In the genomic region with DNA sequence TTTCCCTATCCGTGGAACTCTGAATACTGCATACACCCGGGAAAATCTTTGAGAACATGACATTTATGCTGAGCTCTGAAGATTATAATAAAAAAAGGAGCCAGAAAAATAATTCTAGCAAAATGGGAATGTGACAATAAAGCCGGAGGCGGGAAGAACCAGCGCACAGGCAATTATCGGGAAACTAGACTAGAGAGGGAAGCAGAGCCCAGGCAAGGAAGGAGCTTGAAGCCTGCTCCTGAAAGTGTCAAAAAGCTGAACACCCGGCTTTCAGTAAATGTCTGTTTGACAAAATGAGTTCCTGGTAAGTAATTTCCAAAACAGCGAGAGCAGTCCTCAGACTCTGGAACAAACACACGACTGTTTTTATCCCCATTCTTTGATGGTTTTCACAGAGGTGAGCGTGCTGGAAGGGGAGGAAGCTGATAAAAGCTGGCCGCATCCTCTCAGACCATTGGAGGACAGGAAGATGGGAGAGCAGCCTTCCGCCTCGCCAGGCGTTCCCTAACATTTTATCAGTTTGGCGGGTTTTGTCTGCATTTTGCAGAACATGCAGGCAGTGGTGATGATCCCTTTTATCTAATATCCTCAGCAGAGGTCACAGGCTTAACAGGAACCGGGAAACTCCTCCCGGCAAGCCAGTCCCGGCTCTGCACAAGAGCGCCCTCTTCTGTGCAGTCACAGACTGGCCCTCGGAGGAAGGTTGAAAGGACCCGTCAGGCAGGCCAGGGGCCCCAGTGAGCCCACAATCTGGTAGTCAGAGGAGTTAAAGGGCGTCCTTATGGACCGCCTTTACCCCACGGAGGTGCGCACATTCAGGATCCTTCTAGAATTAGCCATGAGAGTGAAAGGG, we compare ENCODE assay signal across 8 mouse cellular contexts.
DNase-seq lines count a peak whose midpoint lies in the region; ATAC-seq lines count a peak whose summit lies in the region.

No protein-coding gene starts in this region.

- H3K9me3 ChIP-seq in midbrain, embryonic 12.5 days = no peaks in the 10 kb centered on the region

- peak; percentile 67 for ATAC-seq in midbrain, embryonic 12.5 days (ENCODE audit: low FRiP score, low read depth)
- no peak; the same call in 1 of the 2 replicates for ATAC-seq in monocyte, adult 5-6 weeks (replicated peaks; ENCODE audit: insufficient number of reproducible peaks, low FRiP score, low TSS enrichment, poor library complexity, severe bottlenecking)

- 0 out of 2 replicates have a peak, but pooled peaks cover 3% of the 10 kb centered on the region for H3K27me3 ChIP-seq in midbrain, embryonic 12.5 days

- 0 out of 2 replicates have a peak, but pooled peaks cover 5% of the 10 kb centered on the region for H3K4me1 ChIP-seq in midbrain, embryonic 12.5 days

- H3K36me3 ChIP-seq in midbrain, embryonic 12.5 days = no peaks in the 10 kb centered on the region

- no peak overlapping the region for H3K9ac ChIP-seq in midbrain, embryonic 12.5 days (replicated peaks)

- peak; percentile 88 for DNase-seq in adrenal gland, postnatal 10 days
- DNase-seq in embryo, embryonic 9.5 days (ENCODE audit: extremely low spot score) = peak; percentile 85
- peak; percentile 73 to 88 for DNase-seq in heart, adult 18-20 months
- peak; percentile 8 for DNase-seq in kidney, adult 11 months
- DNase-seq in left cerebral cortex, postnatal 4 days = peak; percentile 79
- peak; percentile 19 for DNase-seq in spleen, adult 12 weeks (ENCODE audit: low spot score)

- intact Hi-C loops in left cerebral cortex, postnatal 4 days (cut with DNase I) = loop anchor here (10.0 kb wide), 1 partner anchor 201 kb away; a partner anchor contains a TSS

- peak overlapping the region; percentile 24 for H3K4me3 ChIP-seq in midbrain, embryonic 12.5 days

- H3K4me2 ChIP-seq in midbrain, embryonic 12.5 days (replicated peaks) = peak overlapping the region; percentile 47

- H3K27ac ChIP-seq in midbrain, embryonic 12.5 days (replicated peaks) = no peak overlapping the region

- 18% methylated on average over 25 of the region's 25 CpGs for WGBS in midbrain, embryonic 12.5 days

Comparison
In these comparisons a context has a peak if more than half of its experiments do, and no peak if none do; other contexts are left out.
1. DNase-seq: peak in every context shown above with its lines; median percentile 88 in adrenal gland, postnatal 10 days; 85 in embryo, embryonic 9.5 days; 80 in heart, adult 18-20 months; 79 in left cerebral cortex, postnatal 4 days; 19 in spleen, adult 12 weeks; 8 in kidney, adult 11 months.